Comparison of ENCODE assay signal across 21 mouse cellular contexts in the genomic region with DNA sequence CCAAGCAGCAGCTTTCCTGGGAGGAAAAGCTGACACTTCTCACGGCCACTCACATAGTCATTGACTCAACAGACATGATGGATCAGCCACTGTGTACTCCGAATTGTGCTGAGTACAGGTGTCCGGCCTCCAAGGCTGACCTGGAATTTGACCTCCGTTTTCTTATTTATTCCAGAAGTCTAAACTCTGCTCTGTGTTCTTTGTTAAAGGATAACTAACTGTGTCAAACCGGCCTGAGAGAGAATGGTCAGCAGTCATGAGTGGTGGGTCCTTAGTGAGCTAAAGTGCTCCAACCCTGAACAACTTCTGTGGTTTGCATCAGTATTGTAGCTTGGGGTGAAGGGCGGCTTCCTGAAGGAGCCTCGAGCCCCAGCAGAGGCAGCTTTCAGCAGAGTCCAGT. TPM values are rescaled to one million over a fixed set of nuclear protein-coding genes. Genes with fewer than 3 reads are reported as not detected.
DNase-seq lines count a peak whose midpoint lies in the region; ATAC-seq lines count a peak whose summit lies in the region.
"Had no signal": no experiment of that assay in that cellular context is flagged by ENCODE, and none has a peak within 500 bp of the region (broad histone marks: within the 10 kb centered on the region; RNA-seq: fewer than 3 reads in every experiment).

No protein-coding gene starts in this region.

- H3K4me3 ChIP-seq in kidney, embryonic 14.5 days (ENCODE audit: low read length) = no peak overlapping the region
- H3K4me3 ChIP-seq in kidney, embryonic 15.5 days (replicated peaks) = no peak overlapping the region
- H3K4me3 ChIP-seq: embryonic facial prominence, embryonic 12.5 days; forebrain, embryonic 15.5 days; heart, adult 2 months; heart, embryonic 15.5 days had no signal

- H3K4me2 ChIP-seq in kidney, embryonic 14.5 days (replicated peaks; ENCODE audit: low read depth, low read length) = no peak overlapping the region
- no peak overlapping the region for H3K4me2 ChIP-seq in kidney, embryonic 15.5 days
- H3K4me2 ChIP-seq: embryonic facial prominence, embryonic 12.5 days; forebrain, embryonic 15.5 days; heart, embryonic 11.5 days; heart, embryonic 15.5 days had no signal

- H3K4me1 ChIP-seq in kidney, embryonic 14.5 days (ENCODE audit: control insufficient read depth, insufficient read depth, low read length) = no peaks in the 10 kb centered on the region
- no peaks in the 10 kb centered on the region for H3K4me1 ChIP-seq in kidney, embryonic 15.5 days
- H3K4me1 ChIP-seq: embryonic facial prominence, embryonic 12.5 days; forebrain, embryonic 15.5 days; heart, embryonic 15.5 days had no signal

- H3K27me3 ChIP-seq in kidney, embryonic 14.5 days (ENCODE audit: control insufficient read depth, insufficient read depth, low read length) = no peaks in the 10 kb centered on the region
- no peaks in the 10 kb centered on the region for H3K27me3 ChIP-seq in kidney, embryonic 15.5 days
- H3K27me3 ChIP-seq: embryonic facial prominence, embryonic 12.5 days; forebrain, embryonic 15.5 days; heart, embryonic 15.5 days had no signal

- H3K9ac ChIP-seq in kidney, embryonic 14.5 days (ENCODE audit: low read depth, low read length) = no peak overlapping the region
- no peak overlapping the region for H3K9ac ChIP-seq in kidney, embryonic 15.5 days
- H3K9ac ChIP-seq: embryonic facial prominence, embryonic 12.5 days; forebrain, embryonic 15.5 days; heart, embryonic 15.5 days had no signal

- ATAC-seq in kidney, embryonic 14.5 days (ENCODE audit: low FRiP score, low TSS enrichment) = no peak
- peak; percentile 76 for ATAC-seq in kidney, embryonic 15.5 days (replicated peaks; ENCODE audit: low FRiP score)
- ATAC-seq: forebrain, embryonic 15.5 days had no signal

- no peaks in the 10 kb centered on the region for H3K36me3 ChIP-seq in kidney, embryonic 14.5 days (ENCODE audit: control insufficient read depth, insufficient read depth, low read length)
- H3K36me3 ChIP-seq in kidney, embryonic 15.5 days = no peaks in the 10 kb centered on the region
- H3K36me3 ChIP-seq: embryonic facial prominence, embryonic 12.5 days; forebrain, embryonic 15.5 days; heart, embryonic 15.5 days had no signal

- H3K27ac ChIP-seq in kidney, embryonic 14.5 days (ENCODE audit: low read depth, low read length) = no peak overlapping the region
- peak overlapping the region; percentile 79 for H3K27ac ChIP-seq in kidney, embryonic 15.5 days
- H3K27ac ChIP-seq: embryonic facial prominence, embryonic 12.5 days; forebrain, embryonic 15.5 days; heart, adult 2 months; heart, embryonic 15.5 days had no signal

- WGBS in kidney, embryonic 14.5 days = 78% methylated on average over 7 of the region's 7 CpGs
- WGBS in kidney, embryonic 15.5 days = 74% methylated on average over 7 of the region's 7 CpGs

- intact Hi-C loops in left cerebral cortex, postnatal 36 days (cut with DNase I) = no loop called here

- DNase-seq in kidney, adult 11 months = peak; percentile 89
- peak; percentile 79 for DNase-seq in kidney, postnatal 14 days
- DNase-seq in yolk sac, embryonic 10.5 days (ENCODE audit: low spot score) = peak; percentile 83
- DNase-seq in frontal cortex, postnatal 36 days (ENCODE audit: low spot score in 2 of 2) = no peak
- DNase-seq in left cerebral cortex, postnatal 36 days (ENCODE audit: low spot score in 2 of 2) = no peak
- DNase-seq in gastrocnemius, adult 8-10 months (ENCODE audit: low spot score in 2 of 2) = no peak
- DNase-seq: adrenal gland, postnatal 10 days; cerebellum, adult 11-12 months; cerebellum, adult 9-10 months; cerebellum, postnatal 25 days; gastrocnemius, postnatal 14 days; heart, adult 2 months; heart, postnatal 14 days had no signal

- H3K9me3 ChIP-seq in kidney, embryonic 14.5 days (ENCODE audit: control insufficient read depth, low read length) = no peaks in the 10 kb centered on the region
- no peaks in the 10 kb centered on the region for H3K9me3 ChIP-seq in kidney, embryonic 15.5 days (replicated peaks)
- H3K9me3 ChIP-seq: embryonic facial prominence, embryonic 12.5 days; forebrain, embryonic 15.5 days; heart, embryonic 15.5 days had no signal

RNA-seq across cellular contexts. Expression of a gene that starts 13.4 kb away (rescaled TPM):
- polyA plus RNA-seq in kidney, embryonic 14.5 days (2014; fragmentation: Nextera tagmentation; extraction: Ambion mirVana) = 5.6 and 8.0 TPM in 2 replicates
- polyA plus RNA-seq in kidney, embryonic 15.5 days (2015; fragmentation: Nextera tagmentation; extraction: Ambion mirVana) = 6.0 and 6.9 TPM in 2 replicates
- 1 to 10 TPM; 8.5 to 9.8 TPM for total RNA-seq in left cerebral cortex, postnatal 36 days (2021)
- total RNA-seq in gastrocnemius, adult 8-10 months (2022) = not detected
- total RNA-seq: hematopoietic stem cell, adult 5-6 weeks had no signal
- polyA plus RNA-seq: C2C12 had no signal

RNA-seq across cellular contexts. Expression of a gene that starts 27.5 kb away (rescaled TPM):
- polyA plus RNA-seq in kidney, embryonic 14.5 days (2014; fragmentation: Nextera tagmentation; extraction: Ambion mirVana) = 32.4 and 40.2 TPM in 2 replicates
- 35.4 and 39.2 TPM in 2 replicates for polyA plus RNA-seq in kidney, embryonic 15.5 days (2015; fragmentation: Nextera tagmentation; extraction: Ambion mirVana)
- total RNA-seq in left cerebral cortex, postnatal 36 days (2021) = 10 to 100 TPM; 35.8 to 42.8 TPM
- total RNA-seq in gastrocnemius, adult 8-10 months (2022) = 10 to 100 TPM in 2 of 4 experiments, 1 to 10 TPM in 2; 9.5 to 11.0 (median 10.3) TPM

RNA-seq across cellular contexts. Expression of a gene that starts 53.8 kb away (rescaled TPM):
- 101 and 121 TPM in 2 replicates for polyA plus RNA-seq in kidney, embryonic 14.5 days (2014; fragmentation: Nextera tagmentation; extraction: Ambion mirVana)
- polyA plus RNA-seq in kidney, embryonic 15.5 days (2015; fragmentation: Nextera tagmentation; extraction: Ambion mirVana) = 94.4 and 94.9 TPM in 2 replicates
- total RNA-seq in left cerebral cortex, postnatal 36 days (2021) = 10 to 100 TPM; 29.6 to 33.9 TPM
- total RNA-seq in gastrocnemius, adult 8-10 months (2022) = 100 to 1,000 TPM in 1 of 4 experiments, 10 to 100 TPM in 3; 69.0 to 109 (median 76.8) TPM

RNA-seq across cellular contexts. Expression of a gene that starts 54.1 kb away (rescaled TPM):
- 10.4 and 13.8 TPM in 2 replicates for polyA plus RNA-seq in kidney, embryonic 14.5 days (2014; fragmentation: Nextera tagmentation; extraction: Ambion mirVana)
- polyA plus RNA-seq in kidney, embryonic 15.5 days (2015; fragmentation: Nextera tagmentation; extraction: Ambion mirVana) = 18.2 and 20.7 TPM in 2 replicates
- 10 to 100 TPM; 18.1 to 24.5 TPM for total RNA-seq in left cerebral cortex, postnatal 36 days (2021)
- 1 to 10 TPM; 2.3 to 6.4 (median 4.2) TPM for total RNA-seq in gastrocnemius, adult 8-10 months (2022)

Comparison
In these comparisons a context has a peak if more than half of its experiments do, and no peak if none do; other contexts are left out.
1. DNase-seq: peak in kidney, adult 11 months (single experiment), kidney, postnatal 14 days (single experiment) and yolk sac, embryonic 10.5 days (single experiment); none in frontal cortex, postnatal 36 days (0 of 2), left cerebral cortex, postnatal 36 days (0 of 2) and gastrocnemius, adult 8-10 months (0 of 2).
2. RNA of a gene that starts 13.4 kb away (total RNA-seq): 8.5 to 9.8 TPM in left cerebral cortex, postnatal 36 days; not detected in gastrocnemius, adult 8-10 months; every median in the first group is over 4 times any median in the second.